Mouse (Mus musculus) heart, adult 11 months (tissue): Measurements from ENCODE around the gene Abhd6.
"Not testable (repeated sequence)": the region's sequence is repeated elsewhere in the genome, so short reads cannot be mapped to it uniquely, and the experiment has no call there.

ENCODE experiments used
- DNase-seq: peaks from one replicate; pipeline ENCODE4 v3.0.0; 2022

The Abhd6 gene

DNA sequence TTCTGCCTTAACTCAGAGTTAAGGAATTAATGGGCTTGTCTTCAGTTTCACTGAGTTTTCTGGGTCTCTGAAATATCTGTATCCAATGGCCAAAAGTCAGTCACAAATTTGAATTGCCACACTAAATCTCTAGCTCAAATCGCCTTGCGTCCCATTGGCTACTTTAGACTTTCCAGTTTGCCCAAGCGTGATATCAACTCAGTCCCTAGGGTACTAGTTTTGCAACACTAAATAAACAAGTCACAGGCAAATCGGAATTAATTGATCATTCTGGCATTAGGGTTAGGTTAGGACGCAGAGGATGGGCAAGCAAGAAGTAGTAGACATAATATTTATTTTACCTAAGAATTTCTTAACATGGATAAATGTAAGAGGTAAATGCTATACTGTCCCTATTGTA is 2.5 kb upstream of the Abhd6 start:
- DNase-seq: peak; percentile 6

DNA sequence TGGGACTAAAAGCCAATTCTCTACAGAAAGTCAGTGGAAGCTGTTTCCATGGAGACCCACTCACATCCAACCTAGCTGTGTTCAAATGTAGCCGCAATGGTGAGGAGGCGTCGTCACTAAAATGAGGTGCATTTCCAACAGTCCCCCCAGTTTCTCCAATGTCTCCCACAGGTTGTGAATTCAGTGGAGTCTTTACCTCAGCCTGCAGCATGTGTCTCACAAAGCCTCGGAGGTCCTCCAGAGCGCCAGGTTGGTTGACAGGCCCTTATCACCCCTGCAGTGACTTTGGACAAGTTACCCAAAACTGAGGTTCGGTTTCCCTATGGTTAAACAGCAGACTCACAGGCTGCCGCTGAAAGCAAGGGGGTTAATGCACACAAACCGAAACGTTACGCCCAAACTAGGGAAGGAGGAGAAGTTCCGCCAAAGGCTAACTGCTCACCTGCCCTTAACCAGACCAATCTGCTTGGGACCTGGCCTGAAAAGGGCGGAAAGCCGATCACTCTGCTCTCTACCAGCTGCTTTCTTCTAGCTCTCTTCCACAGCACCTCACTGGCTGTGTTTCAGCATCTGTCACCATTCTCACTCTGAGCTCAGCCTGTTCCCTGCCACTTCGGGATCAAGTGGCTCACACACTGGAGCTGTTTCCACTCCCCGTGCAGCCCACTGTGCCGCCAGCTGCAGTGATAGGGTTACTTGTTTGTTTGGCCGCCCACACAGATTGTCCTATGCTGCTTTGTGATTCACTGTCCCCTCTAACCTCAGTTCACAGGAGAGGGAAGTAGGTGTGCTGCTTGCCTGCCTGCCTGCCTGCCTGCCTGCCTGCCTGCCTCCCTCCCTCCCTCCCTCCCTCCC is 1.6 kb upstream of the Abhd6 start:
- DNase-seq: peak; percentile 87

DNA sequence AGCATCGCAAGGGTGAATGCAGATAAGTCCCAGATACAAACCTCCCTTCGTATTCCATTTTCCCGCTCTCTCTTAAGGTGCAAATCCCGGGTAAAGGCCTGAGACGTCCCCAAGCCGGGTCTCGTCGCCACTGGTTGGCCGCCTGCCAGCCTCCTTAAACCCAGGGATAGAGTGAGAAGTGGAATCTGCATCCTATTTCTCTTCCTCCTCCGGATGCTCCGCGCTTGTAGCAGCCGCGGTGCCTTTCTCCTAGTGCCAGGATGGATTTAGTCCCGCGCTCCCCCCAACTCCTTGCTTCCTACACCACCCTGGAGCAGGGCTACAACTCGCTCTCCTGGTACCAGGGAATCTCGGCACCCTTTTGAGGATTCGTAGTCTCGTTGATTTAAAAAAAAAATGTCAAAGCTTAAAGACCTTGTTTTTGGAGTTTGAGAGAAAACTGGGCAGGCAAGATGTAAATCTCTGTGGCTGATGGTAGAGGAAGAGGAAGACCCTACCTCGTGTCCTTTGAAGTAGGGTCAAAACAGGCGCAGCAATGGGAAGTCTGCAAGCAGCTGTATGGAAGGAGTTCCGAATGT is 480 bp downstream of the Abhd6 start:
- peak; percentile 96 for DNase-seq

DNA sequence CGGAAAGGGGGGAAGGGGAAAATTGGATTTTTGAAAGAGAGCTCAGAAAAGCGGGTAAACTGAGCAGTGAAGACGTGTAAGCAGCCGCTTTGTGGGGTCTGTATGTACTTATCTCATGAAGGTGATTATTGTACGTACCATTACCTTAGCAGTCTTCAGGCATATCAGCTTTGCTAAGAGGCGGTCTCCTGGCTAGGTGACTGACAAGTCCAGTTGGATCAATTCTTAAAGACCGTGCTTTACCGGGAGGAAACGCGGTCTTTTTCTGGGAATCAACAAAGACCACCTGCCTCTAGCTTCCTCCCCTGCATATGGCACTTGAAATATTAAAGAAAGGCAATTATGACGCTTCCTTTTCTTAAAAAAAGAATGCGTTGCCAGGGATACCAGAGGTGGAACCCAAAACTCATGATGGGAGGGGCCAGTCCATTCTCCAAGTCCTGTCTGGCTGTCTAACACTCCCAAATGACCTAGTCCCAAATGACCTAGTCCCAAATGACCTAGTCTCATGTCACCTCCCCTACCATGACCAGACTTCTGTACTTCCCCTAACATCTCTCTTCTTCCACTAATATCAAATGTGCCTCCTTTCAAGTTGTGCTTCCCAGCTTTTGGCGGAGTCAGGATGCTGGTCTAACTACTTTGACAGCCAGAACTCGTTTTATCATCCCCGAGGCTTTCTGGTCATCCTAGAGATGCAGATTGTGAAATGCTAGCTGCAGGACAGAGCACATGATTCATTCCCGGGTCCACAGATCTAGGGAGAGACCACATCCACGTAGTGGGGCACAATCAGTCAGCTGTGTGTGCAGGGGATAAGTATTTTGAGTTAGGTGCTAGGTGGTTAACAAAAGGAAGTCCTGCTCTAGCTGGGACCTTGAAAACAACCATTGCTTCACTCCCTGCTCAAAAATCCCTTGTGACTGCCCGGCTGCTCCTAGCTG is 1.3 kb downstream of the Abhd6 start:
- peak; percentile 84 for DNase-seq

DNA sequence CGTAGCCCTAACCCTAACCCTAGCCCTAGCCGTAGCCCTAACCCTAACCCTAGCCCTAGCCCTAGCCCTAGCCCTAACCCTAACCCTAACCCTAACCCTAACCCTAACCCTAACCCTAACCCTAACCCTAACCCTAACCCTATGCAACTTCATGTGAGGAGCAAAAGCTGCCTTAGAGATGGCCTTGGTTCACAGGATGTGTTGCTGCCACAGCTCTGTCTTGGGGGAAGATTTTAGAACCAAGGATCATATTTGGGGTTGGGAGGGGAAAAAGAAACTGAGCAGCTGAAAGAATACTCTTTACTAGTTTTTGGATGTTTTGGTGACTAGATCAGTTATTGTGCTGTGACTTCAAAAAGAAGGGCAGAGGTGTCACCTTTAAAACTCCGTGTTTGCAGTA is 3.4 kb downstream of the Abhd6 start:
- DNase-seq: not testable (repeated sequence)

DNA sequence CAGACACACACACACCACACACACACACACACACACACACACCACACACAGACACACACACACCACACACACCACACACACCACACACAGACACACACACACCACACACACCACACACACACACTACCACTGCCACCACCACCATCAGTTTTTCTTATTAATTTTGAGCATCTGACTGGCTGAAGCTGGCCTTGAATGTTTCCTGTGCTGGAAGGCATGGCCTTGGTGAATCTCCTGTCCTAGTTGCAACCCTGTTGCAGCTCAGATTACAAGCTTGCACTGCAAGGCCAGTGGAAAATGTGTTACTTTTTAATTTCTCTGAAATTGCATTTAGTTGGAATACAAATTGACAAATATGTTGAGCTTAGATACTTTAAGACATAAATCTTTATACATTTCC is 4.4 kb downstream of the Abhd6 start:
- no peak for DNase-seq

DNA sequence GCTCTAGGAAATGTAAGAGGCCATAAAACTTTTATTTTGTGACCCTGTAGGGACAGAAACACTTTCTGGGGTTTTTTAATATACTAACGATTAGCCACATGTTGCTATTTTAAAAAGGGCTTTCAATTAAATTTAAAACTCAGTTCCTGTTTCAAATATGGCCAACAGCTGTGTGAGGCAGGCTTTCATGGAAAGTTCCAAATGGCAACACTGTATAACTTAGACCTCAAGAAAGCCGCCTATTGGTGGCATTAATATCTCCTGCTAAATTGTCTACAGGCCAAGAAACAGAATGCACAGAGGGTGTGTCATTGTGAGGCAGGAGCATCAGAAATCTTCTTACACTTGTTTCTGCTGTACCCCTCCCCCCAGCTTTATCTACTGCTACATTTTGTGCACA is 4.8 kb downstream of the Abhd6 start:
- no peak for DNase-seq

DNA sequence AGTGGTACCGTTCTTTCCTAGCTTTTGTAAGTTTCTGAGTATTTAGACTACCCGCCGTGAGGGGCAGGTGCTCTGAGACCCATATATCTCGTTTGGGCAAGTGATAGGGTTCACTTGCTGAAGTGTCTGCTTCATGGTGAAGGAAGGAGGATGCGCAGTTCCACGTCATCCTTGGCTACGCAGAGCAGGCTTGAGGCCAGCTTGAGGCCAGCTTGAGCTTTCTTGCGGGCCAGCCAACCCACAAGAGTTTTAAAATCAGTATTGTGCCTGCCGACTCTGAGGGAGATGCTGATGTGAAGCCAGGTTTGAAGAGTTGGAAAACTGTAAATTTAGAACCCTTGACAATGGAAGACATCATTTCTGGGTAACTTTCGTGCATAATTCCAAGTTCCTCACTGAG is 5.2 kb downstream of the Abhd6 start:
- no peak for DNase-seq

DNA sequence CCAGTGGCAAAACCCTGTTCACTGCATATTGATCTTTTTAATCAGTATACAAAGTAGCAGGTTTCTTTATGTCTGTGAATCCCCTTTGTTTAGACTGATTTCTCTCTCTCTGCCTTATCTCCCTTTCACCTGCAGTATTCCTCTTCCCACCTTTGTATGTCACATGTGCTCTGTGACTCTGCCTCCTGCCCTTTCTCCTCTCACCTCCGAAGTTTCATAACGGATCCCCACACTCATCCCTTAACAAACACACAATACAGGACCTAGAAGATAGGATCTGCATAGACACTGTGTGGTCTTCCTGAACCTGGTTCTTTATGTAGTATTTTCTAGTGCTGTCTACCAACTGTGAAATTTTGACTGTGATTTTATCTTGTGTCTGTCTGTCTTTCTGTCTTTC is 8.6 kb downstream of the Abhd6 start:
- DNase-seq: peak; percentile 61

GRCm38 (mm10) chr14:8011938-8012337 is 9.2 kb downstream of the Abhd6 start:
- peak; percentile 62 for DNase-seq

GRCm38 (mm10) chr14:8015756-8016155 is 13.1 kb downstream of the Abhd6 start:
- DNase-seq: peak; percentile 83

GRCm38 (mm10) chr14:8016276-8016675 is 13.6 kb downstream of the Abhd6 start:
- peak; percentile 49 for DNase-seq

DNA sequence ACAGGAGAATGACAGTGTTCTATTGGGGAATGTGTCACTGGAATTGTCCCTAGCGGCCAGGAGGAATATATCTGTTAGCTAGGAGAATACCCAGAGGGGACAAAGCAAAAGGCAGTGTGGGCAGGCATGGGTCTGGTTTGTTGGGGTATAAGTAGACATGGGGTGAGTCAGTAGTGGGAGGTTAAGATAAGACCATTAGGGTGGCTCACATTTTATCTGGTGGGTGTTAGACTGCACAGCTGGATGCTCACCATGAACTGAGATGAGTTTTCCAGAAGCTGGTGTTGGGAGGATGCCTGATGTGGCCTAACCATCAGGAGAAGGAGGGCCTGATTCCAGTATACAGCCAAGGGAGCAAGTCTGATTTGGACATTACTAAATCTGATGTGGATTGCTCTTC is 14.2 kb downstream of the Abhd6 start:
- peak; percentile 78 for DNase-seq

- no peak for DNase-seq
Measured at GRCm38 (mm10) chr14:8020011-8020410, 17.3 kb downstream of the Abhd6 start.

DNA sequence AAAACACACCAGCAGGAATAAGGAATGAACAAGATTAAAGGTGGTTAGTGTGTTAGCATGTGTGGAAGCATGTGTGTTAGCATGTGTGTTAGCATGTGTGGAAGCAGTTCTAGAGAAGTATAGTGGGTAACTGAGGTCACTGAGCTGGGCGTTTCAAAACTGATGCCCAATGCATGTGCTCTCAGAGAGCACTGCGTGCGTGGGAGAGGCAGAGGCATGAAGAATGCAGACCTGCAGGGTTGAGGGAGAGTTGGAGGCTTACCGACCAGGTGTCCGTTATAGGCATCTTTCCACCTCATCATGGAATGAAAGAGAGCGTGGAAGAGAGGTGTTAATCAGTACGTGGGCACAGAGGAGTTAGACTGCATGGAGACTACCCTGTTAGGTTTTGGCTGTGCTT is 17.8 kb downstream of the Abhd6 start:
- peak; percentile 75 for DNase-seq

- peak; percentile 89 for DNase-seq
Measured at GRCm38 (mm10) chr14:8024469-8024868, 21.8 kb downstream of the Abhd6 start.

GRCm38 (mm10) chr14:8024936-8025335 is 22.2 kb downstream of the Abhd6 start:
- DNase-seq: peak; percentile 61

- DNase-seq: peak; percentile 78
Measured at GRCm38 (mm10) chr14:8026769-8027531, 24.2 kb downstream of the Abhd6 start.

GRCm38 (mm10) chr14:8028086-8028485 is 25.4 kb downstream of the Abhd6 start:
- DNase-seq: peak; percentile 68

DNA sequence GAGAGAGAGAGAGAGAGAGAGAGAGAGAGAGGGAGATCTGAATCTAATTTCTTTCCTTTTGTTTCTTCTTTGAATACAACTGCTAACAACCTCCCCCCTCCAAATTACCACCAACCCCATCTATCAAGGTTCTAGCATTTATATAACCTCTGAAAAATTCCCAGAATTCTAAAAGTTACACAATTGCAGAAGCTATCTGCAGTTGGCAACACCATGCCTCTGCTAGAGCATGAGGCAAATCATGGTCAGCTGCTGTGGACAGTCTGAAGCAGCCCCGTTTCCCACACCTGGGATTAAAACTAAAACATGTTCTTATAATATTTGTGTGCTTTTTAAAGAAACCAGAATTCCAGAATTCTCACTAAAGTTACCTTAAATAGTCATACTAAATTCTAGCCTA is 27.1 kb downstream of the Abhd6 start:
- no peak for DNase-seq

- peak; percentile 90 for DNase-seq
Measured at GRCm38 (mm10) chr14:8030535-8030934, 27.8 kb downstream of the Abhd6 start.

GRCm38 (mm10) chr14:8032087-8032944 is 29.6 kb downstream of the Abhd6 start:
- DNase-seq: peak; percentile 91
